Mouse (Mus musculus) spleen, postnatal 36 days (tissue): Measurements from ENCODE around the gene Hist1h2ap.
"Not testable (repeated sequence)": the region's sequence is repeated elsewhere in the genome, so short reads cannot be mapped to it uniquely, and the experiment has no call there.

Source experiments
- DNase-seq, 2 experiments: peaks; one replicate each; pipeline ENCODE4 v3.0.0; 2022; ENCODE audit warnings: low spot score in 2 of 2, mixed read lengths in 1 of 2

Gene Hist1h2ap

GRCm38 (mm10) chr13:21810073-21810472 lies 23.2 kb downstream of the Hist1h2ap start, which contains the start of the genes Hist1h2bq and Hist1h2ao:
Gene Hist1h2bq (minus strand): TSS chr13:21810197.
Gene Hist1h2ao (plus strand): TSS chr13:21810465.
- DNase-seq: not testable (repeated sequence)

- DNase-seq: not testable (repeated sequence)
Measured at GRCm38 (mm10) chr13:21803058-21803457, 30.2 kb downstream of the Hist1h2ap start.

- DNase-seq: not testable (repeated sequence)
Measured at GRCm38 (mm10) chr13:21797163-21797562, 36.1 kb downstream of the Hist1h2ap start.

GRCm38 (mm10) chr13:21795584-21795983 lies 37.7 kb downstream of the Hist1h2ap start:
- no peak for DNase-seq

- DNase-seq: no peak
Measured at GRCm38 (mm10) chr13:21790601-21791283, 42.6 kb downstream of the Hist1h2ap start.

GRCm38 (mm10) chr13:21789925-21790324 lies 43.4 kb downstream of the Hist1h2ap start:
- no peak for DNase-seq

- no peak for DNase-seq
Measured at GRCm38 (mm10) chr13:21787760-21788593, 45.3 kb downstream of the Hist1h2ap start.

- DNase-seq: peak; percentile 90 to 94
Measured at GRCm38 (mm10) chr13:21786899-21787629, 46.2 kb downstream of the Hist1h2ap start, which contains the start of the genes Hist1h2an and Hist1h2bp. Gene Hist1h2an (minus strand): TSS chr13:21787218. Gene Hist1h2bp (plus strand): TSS chr13:21787461.

GRCm38 (mm10) chr13:21786189-21786898 lies 47.0 kb downstream of the Hist1h2ap start:
- DNase-seq: no peak

- no peak for DNase-seq
Measured at GRCm38 (mm10) chr13:21784311-21784710, 49.0 kb downstream of the Hist1h2ap start.

- DNase-seq: peak; percentile 21 to 45
Measured at GRCm38 (mm10) chr13:21783734-21784161, 49.6 kb downstream of the Hist1h2ap start.

- DNase-seq: peak; percentile 75 to 86
Measured at GRCm38 (mm10) chr13:21783255-21783617, 50.1 kb downstream of the Hist1h2ap start, which contains the start of gene Hist1h3i. Gene Hist1h3i (minus strand): TSS chr13:21783370.
